Mouse (Mus musculus) liver, embryonic 16.5 days (tissue): ENCODE results near the gene Tlnrd1. TPM values are rescaled to one million over a fixed set of nuclear protein-coding genes. Genes with fewer than 3 reads are reported as not detected.

Experiments used
- ATAC-seq: fragments of 200-750 bp; cut with Nextera tagmentation; 2 replicates; pipeline ENCODE4 v1.8.0; 2017; ENCODE audit warnings: low read depth, mild to moderate bottlenecking, moderate number of reproducible peaks, moderate library complexity
- H3K27ac ChIP-seq: fragments of 300-500 bp; sonication (generic); 2 replicates; pipeline ENCODE4 v1.5.1; 2014; ENCODE audit warnings: mild to moderate bottlenecking, low read length
- H3K27me3 ChIP-seq: fragments of 300-500 bp; sonication (generic); 2 replicates; pipeline ENCODE4 v1.6.1; 2014; ENCODE audit warnings: low read depth, low read length, mixed read lengths; ENCODE audit not compliant: control insufficient read depth, insufficient read depth
- H3K36me3 ChIP-seq: fragments of 300-500 bp; sonication (generic); 2 replicates; pipeline ENCODE4 v1.6.1; 2014; ENCODE audit warnings: mild to moderate bottlenecking; ENCODE audit not compliant: control insufficient read depth, insufficient read depth
- H3K4me1 ChIP-seq: fragments of 300-500 bp; sonication (generic); 2 replicates; pipeline ENCODE4 v1.6.1; 2014; ENCODE audit warnings: low read depth, low read length, mixed read lengths; ENCODE audit not compliant: control insufficient read depth
- H3K4me2 ChIP-seq: fragments of 300-500 bp; sonication (generic); 2 replicates; pipeline ENCODE4 v1.6.1; 2014; ENCODE audit warnings: low read depth, low read length, mixed read lengths
- H3K4me3 ChIP-seq: fragments of 300-500 bp; sonication (generic); 2 replicates; pipeline ENCODE4 v1.5.1; 2014; ENCODE audit warnings: low read depth, mild to moderate bottlenecking, low read length
- H3K9ac ChIP-seq: fragments of 300-500 bp; sonication (generic); 2 replicates; pipeline ENCODE4 v1.6.1; 2014; ENCODE audit warnings: low read depth, low read length
- H3K9me3 ChIP-seq: fragments of 300-500 bp; sonication (generic); replicated peaks from 2 replicates; pipeline ENCODE4 v1.6.1; 2016; ENCODE audit warnings: low read length; ENCODE audit not compliant: control insufficient read depth
- WGBS: fragments of 180-500 bp; shearing (Covaris S2); extraction: QIAGEN DNeasy Blood & Tissue Kit; methylation state at CpG from one replicate; pipeline ENCODE4 v1.1.7; 2014; ENCODE audit not compliant: insufficient replicate concordance; 5-methylcytosine and 5-hydroxymethylcytosine counted together
- polyA plus RNA-seq: library from polyadenylated mRNA; unstranded; fragments of >200 nt; fragmentation: Nextera tagmentation; extraction: Ambion mirVana; gene quantifications from 2 replicates; pipeline ENCODE4 v1.2.1, GENCODE M21; 2015

Tlnrd1 gene
- polyA plus RNA-seq, 1 experiment from 2014 or later, result 7.2 TPM

GRCm38 (mm10) chr7:83869839-83870543, 14.1 kb downstream of the Tlnrd1 start:
- H3K4me1 ChIP-seq, result no peaks in the 10 kb centered on the region
- H3K4me3 ChIP-seq, result no peak overlapping the region
- H3K27me3 ChIP-seq, result no peaks in the 10 kb centered on the region
- no peak for ATAC-seq
- H3K36me3 ChIP-seq, result no peaks in the 10 kb centered on the region
- H3K4me2 ChIP-seq, result no peak overlapping the region
- H3K9ac ChIP-seq, result no peak overlapping the region
- H3K27ac ChIP-seq, result no peak overlapping the region
- WGBS, result 54% methylated on average over 5 of the region's 5 CpGs
- no peaks in the 10 kb centered on the region for H3K9me3 ChIP-seq

- H3K9me3 ChIP-seq, result no peaks in the 10 kb centered on the region
- H3K27me3 ChIP-seq, result no peaks in the 10 kb centered on the region
- no peak overlapping the region for H3K4me2 ChIP-seq
- H3K36me3 ChIP-seq, result no peaks in the 10 kb centered on the region
- no peaks in the 10 kb centered on the region for H3K4me1 ChIP-seq
- no peak overlapping the region for H3K9ac ChIP-seq
- ATAC-seq, result no peak
- 66% methylated on average over 3 of the region's 3 CpGs for WGBS
- H3K27ac ChIP-seq, result no peak overlapping the region
- no peak overlapping the region for H3K4me3 ChIP-seq
Observed at GRCm38 (mm10) chr7:83868200-83868599, 15.9 kb downstream of the Tlnrd1 start.

- H3K4me1 ChIP-seq, result no peaks in the 10 kb centered on the region
- H3K4me3 ChIP-seq, result no peak overlapping the region
- H3K9me3 ChIP-seq, result no peaks in the 10 kb centered on the region
- no peak for ATAC-seq
- WGBS, result 25% methylated on average over 2 of the region's 2 CpGs
- no peaks in the 10 kb centered on the region for H3K36me3 ChIP-seq
- H3K27me3 ChIP-seq, result no peaks in the 10 kb centered on the region
- H3K4me2 ChIP-seq, result no peak overlapping the region
- H3K9ac ChIP-seq, result no peak overlapping the region
- H3K27ac ChIP-seq, result no peak overlapping the region
Observed at GRCm38 (mm10) chr7:83863554-83863953, 20.6 kb downstream of the Tlnrd1 start.

- Histone ChIP-seq H3K9ac (no peak overlapping the region), H3K9me3 (no peaks in the 10 kb centered on the region), H3K27me3 (no peaks in the 10 kb centered on the region), H3K4me2 (no peak overlapping the region), H3K36me3 (no peaks in the 10 kb centered on the region), H3K27ac (no peak overlapping the region), H3K4me3 (no peak overlapping the region), H3K4me1 (no peaks in the 10 kb centered on the region)
- ATAC-seq, result no peak
- 49% methylated on average over 4 of the region's 4 CpGs for WGBS
Observed at GRCm38 (mm10) chr7:83859378-83860083, 24.6 kb downstream of the Tlnrd1 start.

- H3K4me3 ChIP-seq, result no peak overlapping the region
- H3K4me1 ChIP-seq, result no peaks in the 10 kb centered on the region
- no peaks in the 10 kb centered on the region for H3K36me3 ChIP-seq
- no peaks in the 10 kb centered on the region for H3K27me3 ChIP-seq
- 75% methylated on average over 3 of the region's 3 CpGs for WGBS
- ATAC-seq, result no peak
- H3K9ac ChIP-seq, result no peak overlapping the region
- H3K27ac ChIP-seq, result no peak overlapping the region
- H3K9me3 ChIP-seq, result no peaks in the 10 kb centered on the region
- H3K4me2 ChIP-seq, result no peak overlapping the region
Observed at GRCm38 (mm10) chr7:83857921-83858320, 26.2 kb downstream of the Tlnrd1 start.

- Histone ChIP-seq H3K36me3 (no peaks in the 10 kb centered on the region), H3K27me3 (no peaks in the 10 kb centered on the region), H3K4me1 (no peaks in the 10 kb centered on the region), H3K27ac (no peak overlapping the region), H3K4me2 (no peak overlapping the region), H3K4me3 (no peak overlapping the region), H3K9me3 (no peaks in the 10 kb centered on the region), H3K9ac (no peak overlapping the region)
- WGBS, result 53% methylated on average over 2 of the region's 2 CpGs
- no peak for ATAC-seq
Observed at GRCm38 (mm10) chr7:83857208-83857488, 27.0 kb downstream of the Tlnrd1 start.

- WGBS, result 48% methylated on average over 9 of the region's 9 CpGs
- no peaks in the 10 kb centered on the region for H3K27me3 ChIP-seq
- no peaks in the 10 kb centered on the region for H3K36me3 ChIP-seq
- H3K9me3 ChIP-seq, result no peaks in the 10 kb centered on the region
- H3K9ac ChIP-seq, result no peak overlapping the region
- no peaks in the 10 kb centered on the region for H3K4me1 ChIP-seq
- H3K27ac ChIP-seq, result no peak overlapping the region
- ATAC-seq, result no peak
- no peak overlapping the region for H3K4me3 ChIP-seq
- H3K4me2 ChIP-seq, result no peak overlapping the region
Observed at GRCm38 (mm10) chr7:83856353-83857207, 27.5 kb downstream of the Tlnrd1 start.

GRCm38 (mm10) chr7:83855203-83855602, 28.9 kb downstream of the Tlnrd1 start:
- Histone ChIP-seq H3K4me1 (no peaks in the 10 kb centered on the region), H3K4me3 (no peak overlapping the region), H3K9me3 (no peaks in the 10 kb centered on the region), H3K4me2 (no peak overlapping the region), H3K27ac (no peak overlapping the region), H3K36me3 (no peaks in the 10 kb centered on the region), H3K9ac (no peak overlapping the region), H3K27me3 (no peaks in the 10 kb centered on the region)
- 64% methylated on average over 1 of the region's 1 CpGs for WGBS
- ATAC-seq, result no peak
